Mouse (Mus musculus) embryo, embryonic 11 days (tissue): ENCODE results near the gene Cacna1c.

Source experiments
- DNase-seq: peaks from one replicate; pipeline ENCODE4 v3.0.0-alpha.2; 2015

Cacna1c gene

DNA sequence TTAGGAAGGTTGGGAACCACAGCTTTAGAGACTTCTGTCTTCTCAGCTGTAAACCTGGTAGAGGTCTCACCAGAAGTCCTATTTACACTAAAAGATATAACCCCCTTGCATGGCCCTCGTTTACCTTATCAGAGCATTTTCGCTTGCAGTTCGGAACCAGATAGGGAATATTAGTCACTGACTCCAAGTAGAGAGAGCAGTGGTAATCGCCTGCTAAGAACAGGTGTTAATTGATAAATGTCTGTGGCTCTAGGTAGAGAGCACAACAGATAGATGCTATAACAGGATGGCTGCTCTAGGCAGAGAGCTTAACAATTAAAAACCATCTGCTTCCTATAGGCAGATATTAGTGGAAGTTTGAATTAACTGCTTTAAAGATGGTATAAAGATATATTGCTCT, 657.6 kb downstream of the Cacna1c start:
- no peak for DNase-seq
